Mouse (Mus musculus): ENCODE data around the gene Cnppd1.

DNA sequence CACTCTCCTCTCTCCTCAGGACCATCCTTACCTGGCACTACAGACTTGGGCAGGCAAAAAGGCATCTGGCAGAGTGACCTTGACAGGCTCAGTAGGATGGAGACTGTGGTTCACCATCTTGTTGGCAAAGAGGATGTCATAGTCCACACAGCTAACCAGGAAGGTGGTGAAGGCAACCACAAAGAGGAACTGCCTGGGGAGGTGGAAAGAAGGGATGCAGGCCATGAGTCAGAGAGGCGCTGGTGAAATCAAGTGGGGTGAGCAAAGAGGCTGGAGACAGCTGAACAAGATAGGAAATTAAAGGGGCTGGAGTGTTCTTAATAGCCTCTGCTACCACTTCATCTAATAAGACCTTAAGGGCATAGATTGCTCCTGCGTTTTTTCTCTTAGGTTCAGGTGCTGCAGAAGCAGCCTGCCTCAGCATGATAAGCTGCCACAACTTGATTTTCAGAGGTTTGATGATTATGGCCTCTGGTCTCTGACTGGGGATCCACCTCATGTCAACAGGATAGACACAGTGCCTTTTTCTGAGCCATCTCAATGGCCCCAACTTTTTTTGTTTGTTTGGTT, 45.5 kb upstream of the Cnppd1 start:
- TF ChIP-seq POLR2A (IDR thresholded peaks at IDR 0.05; ENCODE audit: extremely low read depth, insufficient read depth, low read length) (no peak), CTCF (IDR thresholded peaks at IDR 0.05; ENCODE audit: low read depth, low read length) (no peak)

All from liver, adult 2 months (tissue).